Mouse (Mus musculus): Measurements from ENCODE around the gene Epor.

Gene Epor

DNA sequence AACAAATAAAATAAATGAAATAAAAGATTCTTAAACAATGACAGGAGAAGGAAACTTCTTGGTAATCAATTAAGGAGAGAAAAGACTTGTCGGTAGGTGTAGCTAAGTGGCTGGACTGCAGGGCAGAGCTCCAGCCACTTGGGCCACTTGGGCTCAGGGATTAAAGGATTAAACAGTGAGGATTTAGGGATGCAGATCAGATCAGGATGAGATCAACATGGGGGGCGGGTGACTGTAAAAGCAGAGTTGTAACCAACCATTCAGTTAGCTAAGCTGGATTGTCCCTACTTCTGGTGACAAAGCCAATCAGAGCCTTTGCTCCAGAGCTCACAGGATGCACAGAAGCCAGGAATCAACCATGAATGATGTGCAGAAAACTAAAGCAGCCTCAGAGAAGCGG, 20.6 kb upstream of the Epor start:
- DNase-seq (ENCODE audit: low read depth, low spot score), result no peak
- Histone ChIP-seq H3K27me3 (ENCODE audit: control insufficient read depth, insufficient read depth, low read length, poor library complexity, severe bottlenecking) (no peaks in the 10 kb centered on the region; the same call in 1 of the 2 replicates), H3K36me3 (ENCODE audit: control insufficient read depth, insufficient read depth, low read length, poor library complexity, severe bottlenecking) (no peaks in the 10 kb centered on the region)

DNA sequence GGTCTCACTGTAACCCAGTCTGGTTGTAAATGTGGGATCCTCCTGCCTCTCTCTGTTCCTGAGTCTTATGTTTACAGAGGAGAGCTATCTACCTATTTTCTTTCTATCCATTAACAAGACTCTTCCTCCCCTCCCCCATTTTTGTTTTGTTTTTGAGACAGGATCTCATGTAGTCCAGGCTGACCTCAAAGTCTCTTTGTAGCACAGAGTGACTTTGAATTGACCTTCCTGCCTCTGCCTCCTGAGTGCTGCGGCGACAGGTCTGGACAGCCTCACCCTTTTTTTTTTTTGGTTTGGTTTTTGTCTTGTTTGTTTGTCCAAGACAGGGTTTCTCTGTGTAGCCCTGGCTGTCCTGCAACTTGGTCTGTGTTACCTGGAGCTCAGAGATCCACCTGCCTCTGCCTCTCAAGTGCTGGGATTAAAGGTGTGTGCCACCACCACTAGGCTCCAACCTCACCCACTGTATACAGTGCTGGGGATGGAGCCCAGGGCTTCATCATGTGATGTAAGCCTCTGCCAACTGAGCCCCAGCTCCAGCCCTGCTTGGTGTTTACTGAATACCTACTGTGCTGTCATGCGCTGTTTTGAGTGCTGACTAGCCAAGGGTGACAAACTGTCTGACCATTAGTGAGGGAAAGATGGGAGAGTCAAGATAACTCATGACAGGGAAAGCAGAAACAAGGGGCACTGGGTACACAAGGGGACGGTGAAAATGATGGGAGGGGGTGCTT, 15.3 kb upstream of the Epor start:
- no peak for DNase-seq (ENCODE audit: low read depth, low spot score)
- no peaks in the 10 kb centered on the region for H3K36me3 ChIP-seq (ENCODE audit: control insufficient read depth, insufficient read depth, low read length, poor library complexity, severe bottlenecking)
- no peaks in the 10 kb centered on the region; the same call in 1 of the 2 replicates for H3K27me3 ChIP-seq (ENCODE audit: control insufficient read depth, insufficient read depth, low read length, poor library complexity, severe bottlenecking)

DNA sequence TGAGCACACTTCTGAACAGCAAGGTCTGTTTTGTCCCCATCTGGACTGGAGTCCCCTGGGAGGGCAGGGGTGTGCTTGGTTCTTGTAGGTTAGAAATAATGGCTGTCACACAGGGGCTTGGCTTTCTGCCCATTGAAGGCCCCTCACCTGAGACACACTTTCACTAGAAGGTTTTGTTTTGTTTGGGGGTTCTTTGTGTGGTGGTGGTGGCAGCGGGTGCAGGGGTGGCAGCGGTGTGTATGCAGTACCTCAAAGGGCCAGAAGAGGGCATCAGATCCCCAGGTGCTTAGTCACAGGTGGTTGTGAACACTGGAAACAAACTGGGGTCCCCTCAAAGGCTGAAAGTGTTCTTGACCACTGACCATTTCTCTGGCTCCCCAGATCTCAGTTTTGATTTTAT, 14.7 kb upstream of the Epor start:
- DNase-seq (ENCODE audit: low read depth, low spot score), result peak; percentile 72

DNA sequence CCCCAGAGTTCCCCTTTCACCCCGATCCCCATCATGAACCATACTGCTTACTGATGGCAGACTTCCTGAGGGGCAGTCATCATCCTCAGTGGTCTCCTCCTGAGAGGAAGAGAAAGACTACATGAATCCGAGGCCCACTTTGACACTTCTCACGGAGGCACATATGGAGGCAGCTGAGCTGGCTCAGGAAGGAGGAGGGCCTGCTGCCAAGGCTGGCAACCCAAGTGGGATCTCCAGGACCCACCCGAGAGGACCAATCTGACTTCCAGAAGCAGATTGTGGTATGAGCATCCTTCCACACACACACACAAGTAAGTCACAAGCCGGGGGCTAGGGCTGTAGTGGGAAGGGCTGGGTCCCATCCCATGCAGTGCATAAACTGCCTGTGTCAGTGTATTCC, 14.0 kb upstream of the Epor start:
- no peaks in the 10 kb centered on the region for H3K36me3 ChIP-seq (ENCODE audit: control insufficient read depth, insufficient read depth, low read length, poor library complexity, severe bottlenecking)
- H3K27me3 ChIP-seq (ENCODE audit: control insufficient read depth, insufficient read depth, low read length, poor library complexity, severe bottlenecking), result no peaks in the 10 kb centered on the region
- DNase-seq (ENCODE audit: low read depth, low spot score), result no peak

More for the DNA sequence above, 14.7 kb upstream of the Epor start:
- H3K36me3 ChIP-seq (ENCODE audit: control insufficient read depth, insufficient read depth, low read length, poor library complexity, severe bottlenecking), result no peaks in the 10 kb centered on the region
- no peaks in the 10 kb centered on the region for H3K27me3 ChIP-seq (ENCODE audit: control insufficient read depth, insufficient read depth, low read length, poor library complexity, severe bottlenecking)

DNA sequence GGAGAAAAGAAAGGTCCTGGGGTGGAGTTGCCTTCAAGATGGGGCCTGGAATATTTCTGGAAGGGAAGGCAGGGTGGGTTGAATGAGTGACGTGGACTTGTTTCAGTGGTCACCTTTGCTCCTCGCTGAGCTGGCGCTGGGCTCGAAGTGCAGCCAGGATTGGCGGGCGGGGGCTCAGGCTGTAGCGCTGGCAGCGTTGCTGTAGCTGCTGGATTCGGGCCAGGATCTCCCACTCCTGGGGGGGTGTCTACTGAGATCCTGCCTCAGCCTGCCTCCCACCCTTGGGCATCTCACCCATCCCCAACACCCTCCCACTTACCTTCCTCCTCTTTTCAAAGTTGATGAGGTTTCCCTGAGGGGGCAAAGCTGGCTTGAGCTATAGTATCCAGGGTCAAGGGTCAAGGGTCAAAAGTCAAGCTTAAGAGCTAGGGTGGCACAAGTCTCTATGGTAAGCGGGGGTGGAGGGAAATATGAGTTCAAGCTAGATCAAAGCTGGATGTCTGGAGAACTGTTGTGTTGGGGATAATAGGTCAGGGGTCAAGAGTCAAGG, 13.4 kb upstream of the Epor start:
- DNase-seq (ENCODE audit: low read depth, low spot score), result no peak
- H3K27me3 ChIP-seq (ENCODE audit: control insufficient read depth, insufficient read depth, low read length, poor library complexity, severe bottlenecking), result no peaks in the 10 kb centered on the region
- no peaks in the 10 kb centered on the region for H3K36me3 ChIP-seq (ENCODE audit: control insufficient read depth, insufficient read depth, low read length, poor library complexity, severe bottlenecking)

DNA sequence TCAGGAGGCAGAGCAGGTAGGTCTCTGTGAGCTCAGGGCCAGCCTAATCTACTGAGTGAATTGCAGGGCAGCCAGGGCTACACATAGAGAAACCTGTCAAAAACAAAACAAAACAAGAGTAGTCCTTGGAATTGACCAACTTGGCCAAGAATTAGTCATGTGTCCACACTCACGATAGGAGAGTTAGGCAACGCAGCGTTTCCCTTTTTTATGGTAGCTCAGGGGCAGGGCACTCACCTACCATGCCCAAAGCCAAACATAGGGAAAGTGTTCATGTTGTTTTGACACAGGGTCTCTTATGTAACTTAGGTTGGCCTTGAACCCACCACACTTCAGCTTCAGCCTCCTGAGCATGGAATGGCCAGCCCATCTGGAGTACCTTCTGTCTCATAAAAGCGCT, 6.0 kb upstream of the Epor start:
- DNase-seq (ENCODE audit: low read depth, low spot score), result no peak
- Histone ChIP-seq H3K36me3 (ENCODE audit: control insufficient read depth, insufficient read depth, low read length, poor library complexity, severe bottlenecking) (no peaks in the 10 kb centered on the region), H3K27me3 (ENCODE audit: control insufficient read depth, insufficient read depth, low read length, poor library complexity, severe bottlenecking) (no peaks in the 10 kb centered on the region)

DNA sequence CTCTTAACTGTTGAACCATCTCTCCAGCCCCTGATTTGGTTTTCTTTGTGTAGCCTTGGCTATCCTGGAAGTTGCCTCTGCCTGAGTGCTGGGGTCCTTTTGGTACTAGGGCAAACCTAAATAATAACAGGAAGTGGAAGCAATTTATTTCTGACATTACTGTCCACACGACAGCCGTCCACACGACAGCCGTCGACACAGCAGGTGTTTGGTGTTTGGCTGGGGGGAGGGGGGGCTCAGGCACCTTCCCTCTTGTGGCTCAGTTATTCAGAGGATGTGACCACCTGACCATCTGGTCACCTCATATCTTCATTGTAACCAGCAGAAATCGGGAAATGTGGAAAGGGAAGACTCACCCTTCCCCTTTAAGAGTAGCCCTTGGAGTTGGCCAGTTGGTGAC, 5.6 kb upstream of the Epor start:
- DNase-seq (ENCODE audit: low read depth, low spot score), result no peak
- Histone ChIP-seq H3K27me3 (ENCODE audit: control insufficient read depth, insufficient read depth, low read length, poor library complexity, severe bottlenecking) (no peaks in the 10 kb centered on the region), H3K36me3 (ENCODE audit: control insufficient read depth, insufficient read depth, low read length, poor library complexity, severe bottlenecking) (no peaks in the 10 kb centered on the region)

DNA sequence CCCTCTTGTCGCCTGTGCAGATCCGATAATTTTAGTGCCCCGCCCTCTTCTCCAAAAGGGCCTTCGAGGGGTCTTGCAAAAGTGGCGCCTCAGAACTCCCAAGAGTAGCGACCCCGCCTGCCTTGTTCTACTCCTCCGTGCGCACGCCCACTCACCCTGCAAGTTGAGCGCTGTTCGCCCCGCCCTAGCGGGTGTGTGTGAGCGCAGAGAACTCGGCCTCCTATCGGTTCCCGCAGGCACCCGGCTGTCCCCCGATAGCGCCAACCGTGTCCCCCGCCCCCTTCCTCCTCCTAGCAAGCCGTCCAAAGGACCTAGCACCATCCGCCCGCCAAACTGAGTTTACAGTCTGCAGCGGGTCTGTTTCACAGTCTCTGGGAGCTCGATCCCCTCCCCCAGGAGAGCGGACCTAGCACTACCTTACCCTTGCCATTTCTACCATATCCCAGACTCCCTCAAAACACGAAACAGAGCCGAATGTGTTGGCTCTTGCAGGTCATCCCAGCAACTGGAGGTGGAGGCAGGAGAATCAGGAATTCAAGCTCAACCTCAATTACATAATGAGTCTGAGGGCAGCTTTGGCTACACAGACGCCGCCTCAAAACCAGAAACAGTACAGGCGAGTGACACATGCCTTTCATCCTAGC, 768 bp downstream of the Epor start:
- no peaks in the 10 kb centered on the region for H3K36me3 ChIP-seq (ENCODE audit: control insufficient read depth, insufficient read depth, low read length, poor library complexity, severe bottlenecking)
- peak; percentile 51 for DNase-seq (ENCODE audit: low read depth, low spot score)

DNA sequence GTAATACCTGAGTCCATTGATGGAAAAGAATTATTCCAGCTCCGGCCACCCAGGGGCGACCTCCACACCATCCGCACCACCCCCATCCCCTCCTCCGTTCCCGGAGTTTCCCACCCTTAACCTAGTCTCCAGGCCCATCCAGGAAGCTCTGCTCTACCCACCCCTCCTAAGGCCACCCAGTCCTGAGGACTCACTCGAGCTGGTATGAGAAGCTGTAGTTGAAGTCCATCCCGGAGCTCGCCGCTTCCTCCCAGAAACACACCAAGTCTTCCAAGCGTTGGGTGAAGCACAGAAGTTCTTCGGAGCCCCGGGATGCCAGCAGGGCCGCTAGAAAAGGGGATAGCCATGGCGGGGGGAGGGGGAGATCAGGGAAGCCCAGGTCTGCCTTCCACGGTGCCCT, 1.3 kb downstream of the Epor start:
- DNase-seq (ENCODE audit: low read depth, low spot score), result no peak
- H3K27me3 ChIP-seq (ENCODE audit: control insufficient read depth, insufficient read depth, low read length, poor library complexity, severe bottlenecking), result no peaks in the 10 kb centered on the region
- H3K36me3 ChIP-seq (ENCODE audit: control insufficient read depth, insufficient read depth, low read length, poor library complexity, severe bottlenecking), result no peaks in the 10 kb centered on the region

More for the DNA sequence above, 768 bp downstream of the Epor start:
- no peaks in the 10 kb centered on the region for H3K27me3 ChIP-seq (ENCODE audit: control insufficient read depth, insufficient read depth, low read length, poor library complexity, severe bottlenecking)

DNA sequence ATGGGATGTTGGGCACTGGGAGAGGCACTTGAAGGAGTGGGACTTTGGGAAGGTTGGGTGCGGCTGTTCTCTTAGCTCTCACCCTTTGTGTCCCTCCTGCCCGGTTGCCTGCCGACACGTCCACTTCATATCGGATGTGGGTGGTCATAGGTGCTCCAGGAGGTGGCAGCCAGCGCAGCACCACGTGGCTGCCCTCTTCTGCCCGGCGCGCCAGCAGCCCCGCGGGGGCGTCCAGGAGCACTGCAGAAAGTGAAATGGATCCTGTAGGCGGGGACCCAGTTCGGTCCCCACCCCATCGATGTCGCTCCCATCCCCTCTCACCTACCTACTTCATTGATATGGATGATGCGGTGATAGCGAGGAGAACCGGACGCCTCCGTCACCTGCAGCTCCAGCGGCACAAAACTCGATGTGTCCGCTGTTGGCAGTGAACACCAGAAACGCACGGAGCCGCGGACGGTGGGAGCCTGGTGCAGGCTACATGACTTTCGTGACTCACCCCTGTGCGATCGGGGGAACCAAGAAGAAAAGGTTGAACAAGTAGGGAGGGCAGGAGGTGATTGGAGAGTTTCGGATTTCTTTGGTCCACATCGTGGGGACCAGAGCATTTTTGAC, 1.8 kb downstream of the Epor start:
- Histone ChIP-seq H3K27me3 (ENCODE audit: control insufficient read depth, insufficient read depth, low read length, poor library complexity, severe bottlenecking) (no peaks in the 10 kb centered on the region), H3K36me3 (ENCODE audit: control insufficient read depth, insufficient read depth, low read length, poor library complexity, severe bottlenecking) (no peaks in the 10 kb centered on the region)
- no peak for DNase-seq (ENCODE audit: low read depth, low spot score)

DNA sequence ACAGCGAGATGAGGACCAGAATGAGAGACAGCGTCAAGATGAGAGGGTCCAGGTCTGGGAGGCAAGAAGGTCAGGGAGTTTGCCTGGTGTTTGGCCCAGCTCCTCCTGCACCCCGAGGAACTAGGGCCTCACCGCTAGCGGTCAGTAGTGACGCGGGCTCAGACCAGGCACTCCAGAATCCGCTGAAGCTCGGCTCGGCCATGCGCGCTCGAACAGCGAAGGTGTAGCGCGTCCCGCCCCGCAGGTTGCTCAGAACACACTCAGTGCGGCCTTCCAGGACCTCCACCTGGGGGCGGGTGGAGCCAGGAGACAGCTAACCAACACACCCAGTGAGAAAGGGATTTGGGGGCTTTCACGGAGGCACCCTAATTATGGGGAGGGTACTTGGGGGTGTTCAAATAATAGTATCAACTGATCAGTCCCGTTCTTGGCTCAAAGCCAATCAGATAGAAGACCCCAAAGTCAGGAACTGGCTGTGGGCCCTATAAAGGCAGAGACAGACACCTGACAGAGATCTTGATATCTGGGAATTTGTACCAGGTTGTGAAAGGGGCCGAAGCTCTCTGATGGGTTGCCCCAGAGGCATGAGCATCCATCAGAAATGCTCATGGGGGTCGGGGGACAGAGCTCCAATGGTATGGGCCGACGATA, 2.6 kb downstream of the Epor start:
- no peak for DNase-seq (ENCODE audit: low read depth, low spot score)

DNA sequence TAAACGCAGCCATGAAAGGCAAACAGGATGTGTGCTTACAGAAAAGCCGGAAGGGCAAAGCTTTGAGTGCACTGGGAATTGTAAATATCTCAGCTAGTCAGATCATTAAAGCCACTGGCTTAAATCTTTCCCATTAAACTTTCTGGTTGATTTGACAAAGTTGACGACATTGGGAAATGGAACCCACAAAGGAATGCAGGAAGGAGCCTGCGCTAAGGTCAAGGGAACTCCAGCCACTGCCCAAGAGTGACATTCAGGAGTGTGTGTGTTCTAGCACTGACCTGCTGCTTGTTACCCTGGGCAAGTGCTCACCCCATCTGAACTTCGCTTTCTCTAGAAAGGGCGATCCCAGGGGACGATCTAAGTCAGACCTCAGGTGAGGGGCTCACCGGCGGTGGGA, 3.2 kb downstream of the Epor start:
- H3K27me3 ChIP-seq (ENCODE audit: control insufficient read depth, insufficient read depth, low read length, poor library complexity, severe bottlenecking), result no peaks in the 10 kb centered on the region
- no peak for DNase-seq (ENCODE audit: low read depth, low spot score)
- no peaks in the 10 kb centered on the region for H3K36me3 ChIP-seq (ENCODE audit: control insufficient read depth, insufficient read depth, low read length, poor library complexity, severe bottlenecking)

More for the DNA sequence above, 2.6 kb downstream of the Epor start:
- H3K36me3 ChIP-seq (ENCODE audit: control insufficient read depth, insufficient read depth, low read length, poor library complexity, severe bottlenecking), result no peaks in the 10 kb centered on the region
- no peaks in the 10 kb centered on the region for H3K27me3 ChIP-seq (ENCODE audit: control insufficient read depth, insufficient read depth, low read length, poor library complexity, severe bottlenecking)

DNA sequence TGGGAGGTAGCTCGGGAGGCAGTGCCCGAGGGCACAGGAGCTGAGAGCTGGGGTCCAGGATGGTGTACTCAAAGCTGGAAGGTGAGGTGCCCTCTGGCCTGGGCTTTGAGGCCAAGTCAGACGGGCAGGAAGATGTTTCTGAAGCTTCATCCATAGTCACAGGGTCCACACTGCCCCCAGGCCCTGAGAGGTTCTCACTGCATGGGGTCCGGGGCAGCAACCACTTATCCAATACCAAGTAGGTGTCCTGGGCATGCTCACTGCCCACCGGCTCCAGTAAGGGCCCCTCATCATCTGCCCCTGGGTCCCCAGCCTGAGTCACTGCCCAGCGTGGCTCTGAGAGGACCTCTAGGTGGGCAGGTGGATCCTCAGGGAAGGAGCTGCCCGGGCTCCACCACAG, 4.1 kb downstream of the Epor start:
- no peak for DNase-seq (ENCODE audit: low read depth, low spot score)
- Histone ChIP-seq H3K27me3 (ENCODE audit: control insufficient read depth, insufficient read depth, low read length, poor library complexity, severe bottlenecking) (no peaks in the 10 kb centered on the region), H3K36me3 (ENCODE audit: control insufficient read depth, insufficient read depth, low read length, poor library complexity, severe bottlenecking) (no peaks in the 10 kb centered on the region)

DNA sequence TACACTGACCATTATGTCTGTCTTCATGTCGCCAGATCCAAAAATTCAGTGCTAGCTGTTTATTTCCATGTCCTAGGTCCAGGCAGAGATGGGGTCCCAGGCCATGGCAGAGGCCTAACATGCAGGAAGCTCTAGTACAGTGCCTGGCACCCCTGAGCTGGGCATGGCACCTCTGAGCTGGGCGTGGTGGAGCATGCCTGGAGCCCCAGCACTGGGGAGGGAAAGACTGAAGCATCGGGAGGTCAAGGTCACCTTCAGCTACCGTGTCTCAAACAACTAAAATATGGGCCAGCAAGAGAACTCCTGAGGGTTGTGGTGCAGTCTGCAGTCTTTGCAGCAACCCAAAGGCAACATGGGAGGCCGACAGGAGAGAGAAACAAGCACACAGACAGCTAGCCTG, 4.9 kb downstream of the Epor start:
- H3K27me3 ChIP-seq (ENCODE audit: control insufficient read depth, insufficient read depth, low read length, poor library complexity, severe bottlenecking), result no peaks in the 10 kb centered on the region
- H3K36me3 ChIP-seq (ENCODE audit: control insufficient read depth, insufficient read depth, low read length, poor library complexity, severe bottlenecking), result no peaks in the 10 kb centered on the region
- DNase-seq (ENCODE audit: low read depth, low spot score), result no peak
